Mouse (Mus musculus) layer of hippocampus, adult 8-10 months (tissue): Measurements from ENCODE around the gene Unc119b. TPM values are rescaled to one million over a fixed set of nuclear protein-coding genes. Genes with fewer than 3 reads are reported as not detected.
"Not testable (repeated sequence)": the region's sequence is repeated elsewhere in the genome, so short reads cannot be mapped to it uniquely, and the experiment has no call there.

Source experiments
- DNase-seq, 2 experiments: peaks; one replicate each; pipeline ENCODE4 v3.0.0; 2022; ENCODE audit warnings: low spot score in 2 of 2
- total RNA-seq, 4 experiments: library from RNA; stranded (reverse); gene quantifications; 2 replicates each; pipeline ENCODE4 v1.2.4; 2022

The Unc119b gene
- total RNA-seq, 4 experiments from 2014 or later: 26.9 to 29.3 (median 27.6) TPM

- no peak for DNase-seq
These were observed 43.0 kb downstream of the Unc119b start for GRCm38 (mm10) chr5:115091776-115092175.

DNA sequence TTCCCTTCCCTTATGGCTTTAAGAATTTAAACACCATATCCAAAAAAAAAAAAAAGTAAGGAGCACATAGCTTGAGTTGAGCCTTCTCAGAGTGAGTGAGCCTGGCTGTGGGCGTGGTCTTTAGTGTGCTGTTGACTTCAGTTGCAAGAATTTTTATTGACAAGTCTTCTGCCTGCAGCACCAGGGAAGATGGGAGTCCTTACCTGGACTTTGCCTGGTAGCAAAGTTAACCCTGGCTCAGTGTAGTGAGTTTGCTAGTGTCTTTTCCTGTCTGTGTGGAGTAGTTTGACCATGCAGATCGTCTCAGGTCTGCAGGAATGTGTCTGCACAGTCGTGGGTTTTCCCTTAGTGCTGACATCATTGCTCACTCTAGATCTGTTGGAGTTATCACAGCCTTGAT, 43.8 kb downstream of the Unc119b start:
- no peak for DNase-seq

GRCm38 (mm10) chr5:115089592-115090268, 45.0 kb downstream of the Unc119b start:
- no peak for DNase-seq

DNA sequence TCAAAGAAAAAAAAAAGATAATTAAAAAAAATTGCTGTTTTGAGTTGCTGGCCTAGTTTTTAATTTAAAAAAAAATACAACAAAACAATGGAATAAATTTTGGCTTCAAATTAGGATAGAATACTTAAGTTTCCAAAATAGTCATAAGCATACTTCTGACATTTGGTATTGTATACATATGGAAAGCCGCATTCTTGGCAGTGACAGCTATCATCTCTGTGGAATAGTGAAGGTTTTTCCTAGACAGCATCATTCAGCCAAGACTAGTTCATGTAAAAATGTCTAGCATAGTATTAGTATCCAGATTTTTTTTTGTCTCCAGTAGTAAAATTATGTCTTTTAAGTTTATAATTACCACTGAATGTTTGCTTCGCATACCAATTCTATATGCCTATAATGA, 49.1 kb downstream of the Unc119b start:
- no peak for DNase-seq

GRCm38 (mm10) chr5:115083492-115083891, 51.3 kb downstream of the Unc119b start:
- no peak for DNase-seq

- no peak for DNase-seq
These were observed 53.1 kb downstream of the Unc119b start for GRCm38 (mm10) chr5:115081636-115082035.

- peak in 1 of 2 experiments; percentile 55 for DNase-seq
These were observed 58.5 kb downstream of the Unc119b start for GRCm38 (mm10) chr5:115076144-115076901.

- DNase-seq: no peak
These were observed 60.0 kb downstream of the Unc119b start for GRCm38 (mm10) chr5:115074749-115075148.

GRCm38 (mm10) chr5:115073306-115073705, 61.5 kb downstream of the Unc119b start:
- not testable (repeated sequence) for DNase-seq

Other genes with a start within 250 kb of the Unc119b start
- 1 to 10 TPM; 1.3 to 9.8 (median 4.7) TPM for gene Oasl2, start 238.0 kb downstream of the Unc119b start, total RNA-seq
- gene Oasl1, start 211.7 kb downstream of the Unc119b start, total RNA-seq: 1 to 10 TPM in 1 of 4 experiments, under 1 TPM in 1, not detected in 2; 0.80 to 1.1 TPM
- gene 2210016L21Rik, start 192.8 kb downstream of the Unc119b start, total RNA-seq: 100 to 1,000 TPM; 183 to 208 (median 204) TPM
- gene Hnf1a, start 163.9 kb downstream of the Unc119b start, total RNA-seq: not detected
- 10 to 100 TPM; 71.6 to 80.6 (median 77.4) TPM for gene Sppl3, start 123.8 kb downstream of the Unc119b start, total RNA-seq
- not detected for gene Gm10401, start 36.7 kb downstream of the Unc119b start, total RNA-seq
- 10 to 100 TPM in 1 of 4 experiments, 1 to 10 TPM in 3; 8.1 to 11.7 (median 9.2) TPM for gene Acads, start 15.6 kb downstream of the Unc119b start, total RNA-seq
- 100 to 1,000 TPM in 1 of 4 experiments, 10 to 100 TPM in 3; 80.4 to 100 (median 89.0) TPM for gene Mlec, start 23.2 kb upstream of the Unc119b start, total RNA-seq
- gene Cabp1, start 59.4 kb upstream of the Unc119b start, total RNA-seq: 100 to 1,000 TPM; 109 to 118 (median 114) TPM
- gene Pop5, start 100.9 kb upstream of the Unc119b start, total RNA-seq: 100 to 1,000 TPM in 2 of 4 experiments, 10 to 100 TPM in 2; 89.0 to 104 (median 99.1) TPM
- gene Rnf10, start 137.9 kb upstream of the Unc119b start, total RNA-seq: 100 to 1,000 TPM; 226 to 251 (median 245) TPM
- gene Coq5, start 144.7 kb upstream of the Unc119b start, total RNA-seq: 10 to 100 TPM; 38.7 to 45.6 (median 41.5) TPM
- gene Dynll1, start 166.0 kb upstream of the Unc119b start, total RNA-seq: 100 to 1,000 TPM; 630 to 827 (median 734) TPM
- gene Srsf9, start 192.2 kb upstream of the Unc119b start, total RNA-seq: 10 to 100 TPM; 83.6 to 93.5 (median 86.2) TPM
- 10 to 100 TPM; 19.1 to 22.9 (median 20.9) TPM for gene Gatc, start 206.2 kb upstream of the Unc119b start, total RNA-seq
- gene Triap1, start 206.2 kb upstream of the Unc119b start, total RNA-seq: 10 to 100 TPM; 21.1 to 24.6 (median 22.9) TPM
- gene Cox6a1, start 214.0 kb upstream of the Unc119b start, total RNA-seq: 100 to 1,000 TPM; 621 to 774 (median 709) TPM